Mouse (Mus musculus): Measurements from ENCODE around the gene Psmc3ip.

Psmc3ip gene

DNA sequence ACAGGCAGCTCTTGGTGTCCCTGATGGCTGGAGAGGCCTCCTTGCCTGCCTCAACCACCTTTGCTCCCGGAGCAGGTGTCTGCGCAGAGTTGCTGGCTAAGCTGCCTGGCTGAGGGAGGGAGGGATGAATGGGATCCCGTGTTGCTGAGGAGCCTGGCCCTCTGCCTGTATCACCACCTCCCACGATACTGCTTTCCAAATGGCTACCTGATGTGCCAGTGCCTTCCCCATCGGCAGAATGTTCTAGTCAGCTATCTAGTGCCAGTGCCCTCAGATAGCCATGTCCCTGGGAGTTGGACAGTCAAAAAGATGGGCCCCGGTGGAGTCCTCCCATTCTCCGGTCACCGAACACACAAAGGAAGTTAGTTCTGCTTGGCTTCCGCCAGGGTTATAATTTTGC lies 44.9 kb downstream of the Psmc3ip start:
- DNase-seq, result no peak

DNA sequence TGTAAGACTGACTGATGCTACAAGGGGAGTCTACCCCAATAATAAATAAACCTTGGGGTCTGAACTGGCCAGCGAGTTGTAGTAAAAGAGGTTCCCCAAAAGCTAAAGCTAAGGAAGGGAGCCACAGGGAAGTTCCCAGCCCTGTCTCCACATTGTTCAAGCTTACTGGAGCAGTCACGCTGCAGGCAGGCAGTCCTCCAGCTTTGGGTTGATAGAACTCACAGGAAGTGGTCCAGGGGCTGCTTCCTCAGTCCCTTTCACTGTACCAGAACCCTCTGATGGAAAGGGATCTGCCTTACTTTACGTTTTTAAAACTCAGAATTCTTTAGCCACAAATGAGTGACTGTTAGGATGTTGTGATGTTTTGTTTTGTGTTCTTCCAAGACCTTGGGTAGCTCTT lies 47.7 kb downstream of the Psmc3ip start:
- DNase-seq, result no peak

DNA sequence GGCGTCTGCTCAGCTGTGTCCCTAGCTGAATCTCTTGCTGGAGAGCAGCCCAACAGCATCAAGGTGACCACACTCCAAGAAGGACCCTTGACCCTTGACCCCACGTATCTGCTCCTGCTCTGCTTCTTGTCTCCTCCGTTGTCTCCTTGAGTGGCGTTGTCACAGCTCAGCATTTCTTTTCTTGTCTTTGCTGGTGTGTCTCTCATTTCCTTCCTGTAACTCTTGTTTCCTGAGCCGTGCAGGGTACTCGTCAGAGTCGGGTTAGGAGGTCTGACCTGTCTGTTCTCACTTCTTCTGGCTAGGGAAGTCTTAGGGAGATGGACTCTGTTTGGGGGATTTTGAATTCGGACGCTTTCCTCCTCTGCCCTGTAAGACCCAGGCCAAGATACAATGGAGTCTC lies 48.8 kb downstream of the Psmc3ip start:
- DNase-seq, result no peak

DNA sequence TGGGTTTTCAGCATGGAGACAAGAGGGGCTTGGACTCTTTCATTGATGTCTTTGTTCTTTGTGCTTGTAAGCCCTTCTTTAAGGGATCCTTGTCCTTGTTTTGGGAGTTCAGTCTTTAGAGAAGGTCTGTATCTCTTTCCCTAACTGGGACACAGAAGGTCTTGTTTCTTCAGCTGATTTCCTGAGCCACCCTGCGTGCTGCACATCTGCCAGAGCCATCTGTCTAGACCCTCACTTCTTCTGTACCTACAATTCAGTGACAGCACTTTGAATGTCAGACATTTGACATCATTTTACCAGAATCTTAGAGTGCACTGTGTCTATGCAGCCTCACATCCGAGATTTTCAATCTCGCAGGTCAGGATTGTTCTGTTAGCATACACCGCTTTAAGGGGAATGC lies 49.4 kb downstream of the Psmc3ip start:
- DNase-seq, result no peak

Data from right cerebral cortex, postnatal 25 days (tissue).